Mouse (Mus musculus): ENCODE results near the gene Zfp456. TPM values are rescaled to one million over a fixed set of nuclear protein-coding genes. Genes with fewer than 3 reads are reported as not detected.
"Not testable (repeated sequence)": the region's sequence is repeated elsewhere in the genome, so short reads cannot be mapped to it uniquely, and the experiment has no call there.

Zfp456 gene
- total RNA-seq (2021) = under 1 TPM; 0.72 to 0.76 TPM

DNA sequence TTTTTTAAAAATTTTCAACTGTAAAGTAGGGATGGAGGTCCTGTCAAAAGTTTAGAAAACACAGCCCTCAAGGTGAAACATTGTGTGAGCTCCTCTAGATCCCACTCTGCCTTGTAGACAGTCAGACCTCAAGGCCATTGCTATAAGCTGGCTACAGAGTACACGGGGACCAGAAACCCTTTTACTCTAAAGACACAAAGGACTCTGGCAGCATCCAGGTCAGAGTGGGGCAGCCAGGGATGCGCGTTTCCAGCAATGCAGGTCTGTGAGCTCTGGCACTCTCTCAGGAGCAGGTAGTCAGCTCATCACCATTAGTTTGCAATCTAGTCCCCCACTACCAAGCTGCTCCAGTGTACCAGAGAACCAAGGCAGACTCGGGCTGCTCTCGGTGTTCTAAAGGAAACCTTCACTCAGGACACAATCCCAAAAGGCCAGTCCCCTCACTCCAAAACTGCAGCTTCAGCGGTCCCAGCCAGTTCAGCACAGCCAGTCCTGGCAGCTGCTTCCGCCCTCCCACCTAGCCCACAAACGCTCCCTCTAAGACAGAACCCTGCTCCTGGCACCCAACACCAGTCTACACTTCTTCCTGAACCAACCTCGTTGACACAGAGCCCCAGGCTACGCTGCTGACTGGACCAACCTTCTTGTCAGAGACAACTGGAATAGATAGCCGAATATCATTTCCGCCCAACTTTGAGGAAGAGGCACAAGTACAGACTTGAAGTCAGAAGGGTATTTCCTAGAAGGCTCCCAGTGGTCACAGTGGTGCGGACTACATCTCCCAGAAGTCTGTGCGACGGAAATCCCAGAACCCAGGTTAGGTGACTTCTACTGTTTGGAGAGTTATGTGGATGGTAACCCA is at the start of gene Zfp456, which contains the start of gene Gm28041:
Zfp456 (minus strand) TSS at position 761 of the 862 bp plus-strand sequence.
Gm28041 (minus strand) TSS at position 684 of the 862 bp plus-strand sequence.
- DNase-seq = peak; percentile 71 to 77
- intact Hi-C loops (cut with DNase I) = loop anchor here (1.0 kb wide), 1 partner anchor 15 kb away; the partner anchor contains the start of genes Gm28044 and Zfp953

DNA sequence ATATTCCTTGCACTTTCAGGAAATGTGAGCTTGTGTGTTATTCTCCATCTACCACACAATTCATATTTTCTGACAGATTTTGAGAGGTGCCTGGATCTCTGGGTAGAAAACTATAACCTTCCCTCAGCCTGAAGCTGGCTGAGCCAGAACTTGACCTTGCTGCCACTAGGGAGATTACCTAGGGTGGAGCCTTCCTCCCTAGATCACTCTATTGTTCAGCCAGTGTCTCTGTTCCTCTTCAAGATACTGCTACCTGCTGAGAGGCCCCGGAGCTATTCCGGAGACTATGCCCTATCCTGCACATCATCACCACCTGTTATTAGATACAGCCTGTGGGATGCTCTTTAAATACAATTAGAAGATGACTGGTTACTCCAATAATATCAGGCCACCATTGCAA is 46.9 kb upstream of the Zfp456 start:
- intact Hi-C loops (cut with DNase I); DNase-seq: not testable (repeated sequence)

DNA sequence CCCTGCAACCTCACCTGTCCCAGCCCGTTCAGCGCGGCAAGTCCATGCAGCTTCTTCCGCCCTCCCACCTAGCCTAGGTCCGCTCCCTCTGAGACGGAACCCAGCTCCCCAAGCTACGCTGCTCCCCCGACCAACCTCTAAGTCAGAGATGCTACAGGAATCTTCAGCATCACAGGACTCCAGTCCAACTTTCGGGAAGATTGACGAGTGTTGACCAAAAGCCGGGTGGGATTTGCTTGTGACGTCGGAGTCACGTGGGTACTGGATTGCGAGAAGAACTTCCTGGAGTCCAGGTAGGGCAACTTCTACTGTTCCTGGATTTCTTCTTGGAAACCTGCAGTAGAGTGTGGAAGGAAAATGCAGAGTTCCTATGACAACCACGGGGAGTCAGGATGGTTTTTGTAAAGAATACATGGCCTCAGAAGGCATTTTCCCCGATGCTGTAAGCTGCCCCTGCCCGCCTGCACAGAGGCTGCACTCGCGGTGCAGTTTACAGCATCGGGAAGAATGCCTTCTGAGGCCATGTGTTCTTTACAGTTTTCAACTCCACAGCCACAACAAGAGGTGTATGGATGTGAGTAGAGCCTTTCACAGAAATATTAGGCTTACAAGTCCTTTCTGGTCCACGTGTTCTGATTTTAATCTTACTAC is 45.7 kb upstream of the Zfp456 start, which contains the start of gene Zfp459:
Zfp459 (minus strand) TSS at position 212 of the 651 bp plus-strand sequence.
- DNase-seq = peak; percentile 15 to 20
- intact Hi-C loops (cut with DNase I) = no loop called here

DNA sequence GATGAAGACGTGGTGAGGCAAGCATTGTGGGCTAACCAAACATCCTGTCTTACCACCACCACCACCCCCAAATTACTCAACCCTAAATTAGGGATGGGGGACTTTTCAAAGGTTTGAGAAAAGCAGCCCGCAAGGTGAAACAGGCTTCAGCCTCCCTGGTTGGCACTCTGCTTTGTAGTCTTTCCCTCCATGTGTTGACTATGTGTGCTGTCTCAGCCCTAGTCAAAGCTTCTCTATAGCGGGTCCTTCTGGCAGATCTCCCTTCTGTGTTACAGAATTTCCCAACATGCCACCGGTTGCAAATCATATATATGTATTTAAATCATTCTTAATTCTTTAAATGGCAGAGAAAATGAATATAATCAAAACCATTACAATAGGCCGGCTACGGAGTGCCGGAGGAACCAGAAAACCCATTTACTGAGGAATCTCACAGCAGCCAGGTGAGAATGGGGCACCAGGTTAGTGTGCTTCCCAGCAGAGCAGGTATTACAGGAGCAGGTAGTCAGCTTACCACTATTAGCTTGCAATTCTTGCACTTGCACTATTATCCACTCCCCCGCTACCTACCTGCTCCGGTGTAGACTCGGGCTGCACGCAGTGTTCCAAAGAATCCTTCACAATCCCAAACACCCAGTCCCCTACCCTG is 45.1 kb upstream of the Zfp456 start:
- no peak for DNase-seq
- intact Hi-C loops (cut with DNase I) = no loop called here

DNA sequence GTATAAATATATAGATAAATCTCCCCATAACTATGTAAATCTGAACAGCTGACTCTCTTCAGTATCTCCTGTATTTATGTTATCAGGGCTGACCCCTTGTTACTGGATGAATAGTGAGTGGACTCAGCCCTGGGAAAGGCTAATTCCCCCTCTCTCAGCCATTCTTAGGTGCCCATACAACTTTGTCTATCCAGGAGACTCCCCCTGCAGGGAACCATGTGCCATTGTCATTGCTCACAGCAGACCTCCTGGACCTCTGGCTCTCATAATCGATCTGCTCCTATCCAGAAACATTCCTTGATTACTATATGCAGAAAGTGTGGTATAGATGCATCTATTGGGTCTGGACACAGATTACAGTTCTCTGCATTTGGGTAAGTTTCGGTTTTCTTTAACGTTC is 41.2 kb upstream of the Zfp456 start:
- intact Hi-C loops (cut with DNase I) = no loop called here
- no peak for DNase-seq

DNA sequence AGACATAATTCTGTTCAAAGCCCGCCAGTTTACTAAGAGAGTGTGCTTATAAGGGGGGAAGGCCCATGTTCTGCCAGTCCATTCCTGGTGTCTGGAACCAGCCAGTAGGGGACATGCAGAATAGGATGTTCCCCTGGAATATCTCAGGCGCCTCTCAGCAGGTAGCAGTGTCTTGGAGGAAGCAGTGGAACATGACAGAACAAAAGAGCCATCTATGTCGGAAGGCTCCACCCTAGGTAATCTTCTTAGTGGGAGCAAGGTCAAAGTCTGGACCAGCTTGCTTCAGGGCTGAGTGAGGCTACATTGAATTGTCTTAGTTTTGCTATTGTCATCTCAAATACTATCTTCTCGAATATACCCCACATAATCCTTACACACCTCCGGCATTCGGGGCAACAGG is 40.1 kb upstream of the Zfp456 start:
- no peak for DNase-seq
- intact Hi-C loops (cut with DNase I) = no loop called here

DNA sequence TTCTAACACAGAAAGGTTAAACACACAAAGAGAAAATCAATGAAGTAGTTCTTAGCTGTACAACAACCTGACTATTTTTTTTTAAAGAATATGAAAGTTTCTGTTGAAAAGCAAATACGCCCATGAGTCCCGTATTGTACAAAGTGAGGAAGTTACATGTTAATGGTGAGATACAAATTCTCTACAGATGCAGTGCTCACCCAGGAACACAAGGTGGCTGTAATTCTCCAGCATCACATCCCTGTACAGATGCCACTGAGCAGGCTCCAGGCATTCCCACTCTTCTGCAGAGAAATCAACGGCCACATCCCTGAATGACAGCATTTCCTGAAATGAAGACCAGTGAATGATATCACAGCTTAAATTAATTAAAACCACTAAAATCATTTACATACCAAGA is 38.0 kb upstream of the Zfp456 start:
- intact Hi-C loops (cut with DNase I); DNase-seq: not testable (repeated sequence)

DNA sequence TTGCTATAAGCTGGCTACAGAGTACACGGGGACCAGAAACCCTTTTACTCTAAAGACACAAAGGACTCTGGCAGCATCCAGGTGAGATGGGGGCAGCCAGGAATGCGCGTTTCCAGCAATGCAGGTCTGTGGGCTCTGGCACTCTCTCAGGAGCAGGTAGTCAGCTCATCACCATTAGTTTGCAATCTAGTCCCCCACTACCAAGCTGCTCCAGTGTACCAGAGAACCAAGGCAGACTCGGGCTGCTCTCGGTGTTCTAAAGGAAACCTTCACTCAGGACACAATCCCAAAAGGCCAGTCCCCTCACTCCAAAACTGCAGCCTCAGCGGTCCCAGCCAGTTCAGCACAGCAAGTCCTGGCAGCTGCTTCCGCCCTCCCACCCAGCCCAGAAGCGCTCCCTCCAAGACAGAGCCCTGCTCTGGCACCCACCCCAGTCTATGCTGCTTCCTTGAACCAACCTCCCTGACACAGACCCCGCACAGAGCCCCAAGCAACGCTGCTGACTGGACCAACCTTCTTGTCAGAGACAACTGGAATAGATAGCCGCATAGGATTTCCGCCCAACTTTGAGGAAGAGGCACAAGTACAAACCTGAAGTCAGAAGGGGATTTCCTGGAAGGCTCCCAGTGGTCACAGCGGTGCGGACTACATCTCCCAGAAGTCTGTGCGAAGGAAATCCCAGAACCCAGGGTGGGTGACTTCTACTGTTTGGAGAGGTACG is 23.7 kb upstream of the Zfp456 start, which contains the start of gene Zfp429:
Zfp429 (minus strand) TSS at position 637 of the 721 bp plus-strand sequence.
- intact Hi-C loops (cut with DNase I) = loop anchor here (5.0 kb wide), 1 partner anchor 37 kb away; the partner anchor contains the start of genes Gm28044 and Zfp953
- DNase-seq = peak; percentile 79 to 80

DNA sequence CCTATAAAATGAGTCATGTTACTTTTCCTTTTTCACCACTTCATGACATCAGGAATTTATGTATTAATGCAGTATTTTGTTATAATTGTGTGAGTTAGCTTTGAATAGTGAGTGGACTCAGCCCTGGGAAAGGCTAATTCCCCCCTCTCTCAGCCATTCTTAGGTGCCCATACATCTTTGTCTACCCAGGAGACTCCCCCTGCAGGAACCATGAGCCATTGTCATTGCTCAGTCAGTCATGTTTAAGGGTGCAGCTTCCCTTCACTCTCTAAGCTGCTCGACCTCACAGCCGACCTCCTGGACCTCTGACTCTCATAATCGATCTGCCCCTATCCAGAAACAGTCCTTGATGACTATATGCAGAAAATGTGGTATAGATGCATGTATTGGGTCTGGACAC is 645 bp upstream of the Zfp456 start:
- intact Hi-C loops (cut with DNase I); DNase-seq: not testable (repeated sequence)

DNA sequence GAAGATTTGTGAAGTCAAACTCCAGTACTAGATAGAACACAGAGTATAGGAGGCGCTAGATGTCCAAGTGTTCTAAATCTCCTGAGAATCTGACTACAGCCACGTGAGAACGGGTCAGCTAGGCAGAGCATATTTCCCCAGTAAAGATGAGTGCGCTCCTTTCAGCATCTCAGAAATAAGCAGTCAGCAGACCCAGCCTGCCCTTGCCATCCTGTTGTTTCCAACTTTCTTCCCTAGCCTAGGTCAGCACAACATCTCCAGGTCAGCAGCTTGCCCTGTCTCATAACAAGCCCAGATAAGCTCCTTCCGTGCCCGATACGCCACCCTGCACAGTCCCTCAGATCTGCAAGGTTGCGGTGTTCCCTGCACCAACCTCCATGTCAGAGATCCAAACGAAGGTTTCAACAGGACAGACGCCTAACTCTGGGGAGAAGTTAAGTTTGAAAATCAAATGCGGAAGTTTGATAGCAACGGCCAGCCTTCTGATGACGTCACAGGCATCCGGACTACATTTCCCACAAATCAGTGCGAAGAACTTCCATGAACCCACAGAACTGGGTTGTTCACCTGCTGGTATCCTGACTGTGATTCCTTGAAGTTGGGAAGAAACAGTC is 15.4 kb downstream of the Zfp456 start, which contains the start of the genes Gm28044 and Zfp953:
Gm28044 (minus strand) TSS at position 406 of the 614 bp plus-strand sequence.
Zfp953 (minus strand) TSS at position 475 of the 614 bp plus-strand sequence.
- DNase-seq = peak; percentile 91 to 93
- intact Hi-C loops (cut with DNase I) = loop anchor here (1.0 to 10.0 kb wide), 6 partner anchors 15 to 365 kb away; partner anchors contain the start of genes Gm28041, Zfp429, Zfp456 and Zfp58

DNA sequence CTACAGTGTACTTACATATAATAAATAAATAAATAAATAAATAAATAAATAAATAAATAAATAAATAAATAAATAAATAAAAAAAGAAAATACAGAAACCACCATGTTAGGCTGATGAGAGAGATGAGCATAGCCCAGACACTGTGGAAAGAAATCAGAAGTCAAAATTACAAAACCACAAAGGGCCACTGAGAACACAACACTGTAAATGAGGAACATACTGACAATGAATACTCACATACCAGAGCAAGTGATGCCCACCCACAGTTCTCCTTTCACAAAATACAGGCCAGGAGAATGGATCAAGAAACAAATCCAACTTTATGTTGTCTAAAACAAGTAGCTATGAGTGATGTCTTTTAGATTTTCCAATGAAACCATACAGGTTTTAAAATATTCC is 23.8 kb downstream of the Zfp456 start:
- no peak for DNase-seq
- intact Hi-C loops (cut with DNase I) = no loop called here

DNA sequence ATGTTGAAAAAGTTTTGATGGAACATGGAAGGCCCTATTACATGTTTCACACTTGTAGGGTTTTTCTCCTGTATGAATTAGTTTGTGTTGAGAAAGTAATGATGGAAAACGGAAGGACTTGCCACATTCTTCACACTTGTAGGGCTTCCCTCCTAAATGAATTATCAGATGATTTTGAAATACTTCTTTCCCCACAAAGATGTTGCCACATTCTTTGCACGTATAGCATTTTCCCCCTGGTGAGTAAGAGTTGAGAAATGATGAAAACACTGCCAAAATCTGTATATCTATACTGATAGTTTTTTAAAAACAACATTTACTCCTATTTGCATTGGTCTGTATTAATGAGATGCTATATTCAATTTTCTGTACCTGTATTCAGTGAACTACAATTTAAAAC is 32.2 kb downstream of the Zfp456 start:
- intact Hi-C loops (cut with DNase I) = no loop called here
- DNase-seq = no peak

DNA sequence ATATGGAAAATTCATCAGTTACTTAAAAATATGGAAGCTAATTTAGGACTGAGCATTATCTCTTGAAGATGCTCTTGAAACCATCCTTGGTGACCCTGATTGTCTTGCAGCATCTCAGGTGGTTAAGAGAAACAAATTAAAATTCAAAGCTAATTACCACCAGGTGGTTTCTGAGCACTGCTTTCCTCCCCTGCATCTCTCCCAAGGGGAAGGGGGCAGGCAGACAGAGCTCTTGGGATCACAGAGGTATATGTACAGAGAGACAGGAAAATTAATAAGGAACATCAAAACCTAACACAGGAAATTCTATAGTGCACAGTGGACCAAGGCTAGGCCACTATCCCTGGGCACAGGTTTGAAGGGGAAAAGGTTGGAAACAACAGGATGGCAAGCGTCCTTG is 42.7 kb downstream of the Zfp456 start:
- peak in 1 of 2 experiments; percentile 2 for DNase-seq
- intact Hi-C loops (cut with DNase I) = loop anchor here (2.0 kb wide), 1 partner anchor 26 kb away; no protein-coding TSS in a partner anchor

DNA sequence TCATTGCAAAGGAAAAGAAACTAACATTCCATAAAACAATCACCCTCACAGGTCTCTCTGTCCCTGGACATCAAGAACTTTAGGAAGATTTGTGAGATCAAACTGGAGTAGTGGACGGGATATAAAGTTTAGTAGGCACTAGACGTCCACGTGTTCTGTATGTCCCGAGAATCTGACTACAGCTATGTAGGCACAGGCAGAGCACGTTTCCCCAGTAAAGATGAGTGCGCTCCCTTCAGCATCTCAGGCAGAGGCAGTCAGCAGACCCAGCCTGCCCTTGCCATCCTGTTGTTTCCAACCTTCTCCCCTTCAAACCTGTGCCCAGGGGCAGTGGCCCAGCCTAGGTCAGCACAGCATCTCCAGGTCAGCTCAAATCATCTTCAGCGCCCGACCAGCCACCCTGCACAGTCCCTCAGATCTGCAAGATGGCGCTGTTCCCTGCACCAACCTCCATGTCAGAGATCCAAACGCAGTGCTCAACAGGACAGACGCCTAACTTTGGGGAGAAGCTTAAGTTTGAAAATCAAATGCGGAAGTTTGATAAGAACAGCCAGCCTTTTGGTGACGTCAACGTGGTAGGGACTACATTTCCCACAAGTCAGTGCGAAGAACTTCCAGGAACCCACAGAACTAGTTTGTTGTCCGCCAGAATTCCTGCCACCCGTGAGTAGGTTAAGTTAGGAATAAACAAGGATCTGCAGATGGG is 43.4 kb downstream of the Zfp456 start, which contains the start of gene Zfp595:
Zfp595 (minus strand) TSS at position 552 of the 706 bp plus-strand sequence.
- intact Hi-C loops (cut with DNase I) = loop anchor here (2.0 kb wide), 1 partner anchor 27 kb away; no protein-coding TSS in a partner anchor
- peak; percentile 81 to 84 for DNase-seq

Measured in heart, postnatal 36 days (tissue).